Mouse (Mus musculus): Measurements from ENCODE around the gene Dok3. TPM values are rescaled to one million over a fixed set of nuclear protein-coding genes. Genes with fewer than 3 reads are reported as not detected.

Dok3 gene
- polyA plus RNA-seq, 1 experiment from 2014 or later, result 1.1 TPM

GRCm38 (mm10) chr13:55549061-55549460, 20.0 kb upstream of the Dok3 start:
- Histone ChIP-seq H3K4me1 (ENCODE audit: control insufficient read depth, insufficient read depth, low read length) (no peaks in the 10 kb centered on the region), H3K9me3 (replicated peaks; ENCODE audit: control insufficient read depth, low read length) (no peaks in the 10 kb centered on the region), H3K4me2 (no peak overlapping the region), H3K36me3 (ENCODE audit: control insufficient read depth, insufficient read depth, low read length) (peaks cover 18% of the 10 kb centered on the region), H3K9ac (ENCODE audit: low read depth, low read length) (no peak overlapping the region), H3K27ac (ENCODE audit: low read depth, low read length) (no peak overlapping the region), H3K4me3 (ENCODE audit: low read depth, low read length) (no peak overlapping the region), H3K27me3 (ENCODE audit: control insufficient read depth, insufficient read depth, low read length) (no peaks in the 10 kb centered on the region)
- WGBS (ENCODE audit: insufficient replicate concordance), result 83% methylated on average over 15 of the region's 15 CpGs
- ATAC-seq (replicated peaks; ENCODE audit: insufficient number of reproducible peaks, low FRiP score, low TSS enrichment), result no peak

- H3K27me3 ChIP-seq (ENCODE audit: control insufficient read depth, insufficient read depth, low read length), result no peaks in the 10 kb centered on the region
- no peak overlapping the region for H3K9ac ChIP-seq (ENCODE audit: low read depth, low read length)
- WGBS (ENCODE audit: insufficient replicate concordance), result 82% methylated on average over 5 of the region's 5 CpGs
Observed at GRCm38 (mm10) chr13:55548426-55548825, 19.3 kb upstream of the Dok3 start.

GRCm38 (mm10) chr13:55547916-55548315, 18.8 kb upstream of the Dok3 start:
- H3K36me3 ChIP-seq (ENCODE audit: control insufficient read depth, insufficient read depth, low read length), result peaks cover 21% of the 10 kb centered on the region
- WGBS (ENCODE audit: insufficient replicate concordance), result 100% methylated on average over 2 of the region's 2 CpGs

More at GRCm38 (mm10) chr13:55548426-55548825, 19.3 kb upstream of the Dok3 start:
- Histone ChIP-seq H3K27ac (ENCODE audit: low read depth, low read length) (no peak overlapping the region), H3K36me3 (ENCODE audit: control insufficient read depth, insufficient read depth, low read length) (peaks cover 17% of the 10 kb centered on the region), H3K9me3 (replicated peaks; ENCODE audit: control insufficient read depth, low read length) (no peaks in the 10 kb centered on the region), H3K4me2 (no peak overlapping the region), H3K4me1 (ENCODE audit: control insufficient read depth, insufficient read depth, low read length) (no peaks in the 10 kb centered on the region), H3K4me3 (ENCODE audit: low read depth, low read length) (no peak overlapping the region)
- no peak for ATAC-seq (replicated peaks; ENCODE audit: insufficient number of reproducible peaks, low FRiP score, low TSS enrichment)

GRCm38 (mm10) chr13:55544792-55545191, 15.7 kb upstream of the Dok3 start:
- Histone ChIP-seq H3K36me3 (ENCODE audit: control insufficient read depth, insufficient read depth, low read length) (peaks cover 35% of the 10 kb centered on the region), H3K4me1 (ENCODE audit: control insufficient read depth, insufficient read depth, low read length) (no peaks in the 10 kb centered on the region), H3K27me3 (ENCODE audit: control insufficient read depth, insufficient read depth, low read length) (no peaks in the 10 kb centered on the region), H3K4me2 (no peak overlapping the region), H3K9ac (ENCODE audit: low read depth, low read length) (no peak overlapping the region), H3K27ac (ENCODE audit: low read depth, low read length) (no peak overlapping the region), H3K4me3 (ENCODE audit: low read depth, low read length) (no peak overlapping the region), H3K9me3 (replicated peaks; ENCODE audit: control insufficient read depth, low read length) (no peaks in the 10 kb centered on the region)
- WGBS (ENCODE audit: insufficient replicate concordance), result 76% methylated on average over 6 of the region's 6 CpGs
- no peak for ATAC-seq (replicated peaks; ENCODE audit: insufficient number of reproducible peaks, low FRiP score, low TSS enrichment)

More at GRCm38 (mm10) chr13:55547916-55548315, 18.8 kb upstream of the Dok3 start:
- H3K4me1 ChIP-seq (ENCODE audit: control insufficient read depth, insufficient read depth, low read length), result no peaks in the 10 kb centered on the region
- no peaks in the 10 kb centered on the region for H3K9me3 ChIP-seq (replicated peaks; ENCODE audit: control insufficient read depth, low read length)
- no peak for ATAC-seq (replicated peaks; ENCODE audit: insufficient number of reproducible peaks, low FRiP score, low TSS enrichment)
- H3K27me3 ChIP-seq (ENCODE audit: control insufficient read depth, insufficient read depth, low read length), result no peaks in the 10 kb centered on the region
- H3K4me2 ChIP-seq, result no peak overlapping the region
- H3K27ac ChIP-seq (ENCODE audit: low read depth, low read length), result no peak overlapping the region
- no peak overlapping the region for H3K4me3 ChIP-seq (ENCODE audit: low read depth, low read length)
- no peak overlapping the region for H3K9ac ChIP-seq (ENCODE audit: low read depth, low read length)

- Histone ChIP-seq H3K9ac (ENCODE audit: low read depth, low read length) (no peak overlapping the region), H3K9me3 (replicated peaks; ENCODE audit: control insufficient read depth, low read length) (no peaks in the 10 kb centered on the region), H3K4me3 (ENCODE audit: low read depth, low read length) (no peak overlapping the region), H3K36me3 (ENCODE audit: control insufficient read depth, insufficient read depth, low read length) (peaks cover 37% of the 10 kb centered on the region), H3K4me1 (ENCODE audit: control insufficient read depth, insufficient read depth, low read length) (no peaks in the 10 kb centered on the region), H3K27ac (ENCODE audit: low read depth, low read length) (no peak overlapping the region), H3K4me2 (no peak overlapping the region), H3K27me3 (ENCODE audit: control insufficient read depth, insufficient read depth, low read length) (no peaks in the 10 kb centered on the region)
- WGBS (ENCODE audit: insufficient replicate concordance), result 90% methylated on average over 8 of the region's 8 CpGs
- ATAC-seq (replicated peaks; ENCODE audit: insufficient number of reproducible peaks, low FRiP score, low TSS enrichment), result no peak
Observed at GRCm38 (mm10) chr13:55543447-55543846, 14.4 kb upstream of the Dok3 start.

GRCm38 (mm10) chr13:55542891-55543290, 13.8 kb upstream of the Dok3 start:
- H3K4me2 ChIP-seq, result no peak overlapping the region
- H3K27me3 ChIP-seq (ENCODE audit: control insufficient read depth, insufficient read depth, low read length), result no peaks in the 10 kb centered on the region
- no peak overlapping the region for H3K27ac ChIP-seq (ENCODE audit: low read depth, low read length)
- H3K9ac ChIP-seq (ENCODE audit: low read depth, low read length), result no peak overlapping the region
- H3K4me1 ChIP-seq (ENCODE audit: control insufficient read depth, insufficient read depth, low read length), result no peaks in the 10 kb centered on the region
- no peaks in the 10 kb centered on the region for H3K9me3 ChIP-seq (replicated peaks; ENCODE audit: control insufficient read depth, low read length)
- H3K36me3 ChIP-seq (ENCODE audit: control insufficient read depth, insufficient read depth, low read length), result peaks cover 32% of the 10 kb centered on the region
- WGBS (ENCODE audit: insufficient replicate concordance), result 96% methylated on average over 4 of the region's 4 CpGs
- ATAC-seq (replicated peaks; ENCODE audit: insufficient number of reproducible peaks, low FRiP score, low TSS enrichment), result no peak
- H3K4me3 ChIP-seq (ENCODE audit: low read depth, low read length), result no peak overlapping the region

GRCm38 (mm10) chr13:55540933-55541332, 11.8 kb upstream of the Dok3 start:
- Histone ChIP-seq H3K4me1 (ENCODE audit: control insufficient read depth, insufficient read depth, low read length) (peaks cover 3% of the 10 kb centered on the region; the same call in 1 of the 2 replicates), H3K27ac (ENCODE audit: low read depth, low read length) (no peak overlapping the region), H3K36me3 (ENCODE audit: control insufficient read depth, insufficient read depth, low read length) (peaks cover 27% of the 10 kb centered on the region), H3K27me3 (ENCODE audit: control insufficient read depth, insufficient read depth, low read length) (no peaks in the 10 kb centered on the region), H3K4me3 (ENCODE audit: low read depth, low read length) (no peak overlapping the region), H3K4me2 (no peak overlapping the region), H3K9me3 (replicated peaks; ENCODE audit: control insufficient read depth, low read length) (no peaks in the 10 kb centered on the region), H3K9ac (ENCODE audit: low read depth, low read length) (no peak overlapping the region)
- no peak for ATAC-seq (replicated peaks; ENCODE audit: insufficient number of reproducible peaks, low FRiP score, low TSS enrichment)
- 94% methylated on average over 2 of the region's 2 CpGs for WGBS (ENCODE audit: insufficient replicate concordance)

GRCm38 (mm10) chr13:55536194-55537175, 7.4 kb upstream of the Dok3 start, which contains the start of gene Ddx41:
Ddx41 (minus strand) TSS chr13:55536658.
- peak; percentile 93 for ATAC-seq (replicated peaks; ENCODE audit: insufficient number of reproducible peaks, low FRiP score, low TSS enrichment)
- no peaks in the 10 kb centered on the region for H3K9me3 ChIP-seq (replicated peaks; ENCODE audit: control insufficient read depth, low read length)
- peak within 1 kb of the TSS; percentile 82 for H3K4me3 ChIP-seq (ENCODE audit: low read depth, low read length)
- peak within 1 kb of the TSS; percentile 29 for H3K27ac ChIP-seq (ENCODE audit: low read depth, low read length)
- H3K36me3 ChIP-seq (ENCODE audit: control insufficient read depth, insufficient read depth, low read length), result peaks cover 36% of the 10 kb centered on the region
- H3K27me3 ChIP-seq (ENCODE audit: control insufficient read depth, insufficient read depth, low read length), result no peaks in the 10 kb centered on the region
- peak within 1 kb of the TSS; percentile 78 for H3K4me2 ChIP-seq
- peaks cover 7% of the 10 kb centered on the region; the same call in 1 of the 2 replicates for H3K4me1 ChIP-seq (ENCODE audit: control insufficient read depth, insufficient read depth, low read length)
- H3K9ac ChIP-seq (ENCODE audit: low read depth, low read length), result peak within 1 kb of the TSS; percentile 75
- WGBS (ENCODE audit: insufficient replicate concordance), result under 1% methylated on average over 70 of the region's 70 CpGs
